Mouse (Mus musculus) stomach, postnatal 0 days (tissue): ENCODE measurements around the gene Fnbp1l.

ENCODE experiments used
- CTCF ChIP-seq: IDR thresholded peaks from 2 replicates; pipeline ENCODE4 v1.5.1; 2016; ENCODE audit warnings: antibody characterized with exemption, low read depth, mild to moderate bottlenecking, moderate library complexity
- EP300 ChIP-seq: optimal IDR thresholded peaks from 2 replicates; pipeline ENCODE3; 2016; ENCODE audit warnings: antibody characterized with exemption

- TF ChIP-seq CTCF (no peak), EP300 (no peak)
Observed at GRCm38 (mm10) chr3:122518231-122518736, 101.2 kb downstream of the Fnbp1l start.
